Mouse (Mus musculus) heart, embryonic 14.5 days (tissue): Measurements from ENCODE around the gene Pigu. TPM values are rescaled to one million over a fixed set of nuclear protein-coding genes. Genes with fewer than 3 reads are reported as not detected.

Experiments used
- ATAC-seq: fragments of 200-750 bp; cut with Nextera tagmentation; 2 replicates; pipeline ENCODE4 v1.8.0; 2017; ENCODE audit warnings: low read depth, moderate TSS enrichment; ENCODE audit not compliant: insufficient number of reproducible peaks, insufficient read depth, low FRiP score
- H3K27ac ChIP-seq, 2 experiments: fragments of 200-500 bp in 1 of 2; fragments of 300-500 bp in 1 of 2; sonication (generic) in 1 of 2; replicated peaks in 1 of 2; 2 replicates each; pipeline ENCODE4 v1.5.1; 2012 to 2014; ENCODE audit warnings: low read depth in 2 of 2, low read length in 2 of 2, control low read depth in 1 of 2, mild to moderate bottlenecking in 1 of 2, mixed read lengths in 1 of 2; ENCODE audit not compliant: control insufficient read depth in 1 of 2, insufficient read depth in 1 of 2
- H3K27me3 ChIP-seq: fragments of 300-500 bp; sonication (generic); 2 replicates; pipeline ENCODE4 v1.6.1; 2014; ENCODE audit warnings: mild to moderate bottlenecking, low read length, control low read depth; ENCODE audit not compliant: control insufficient read depth, insufficient read depth
- H3K36me3 ChIP-seq: fragments of 300-500 bp; sonication (generic); 2 replicates; pipeline ENCODE4 v1.6.1; 2014; ENCODE audit warnings: mild to moderate bottlenecking, control low read depth, low read length, mixed read lengths; ENCODE audit not compliant: control insufficient read depth, insufficient read depth
- H3K4me1 ChIP-seq, 2 experiments: fragments of 200-500 bp in 1 of 2; fragments of 300-500 bp in 1 of 2; sonication (generic) in 1 of 2; 2 replicates each; pipeline ENCODE4 v1.6.1; 2012 to 2014; ENCODE audit warnings: low read length in 2 of 2, control low read depth in 1 of 2, mixed read lengths in 1 of 2; ENCODE audit not compliant: control insufficient read depth in 2 of 2, insufficient read depth in 2 of 2
- H3K4me2 ChIP-seq: fragments of 300-500 bp; sonication (generic); 2 replicates; pipeline ENCODE4 v1.6.1; 2014; ENCODE audit warnings: mild to moderate bottlenecking, low read length
- H3K4me3 ChIP-seq, 2 experiments: fragments of 200-500 bp in 1 of 2; fragments of 300-500 bp in 1 of 2; sonication (generic) in 1 of 2; 2 replicates each; pipeline ENCODE4 v1.5.1; 2012 to 2014; ENCODE audit warnings: low read length in 2 of 2, mild to moderate bottlenecking in 2 of 2, control low read depth in 1 of 2, low read depth in 1 of 2, moderate library complexity in 1 of 2; ENCODE audit not compliant: control insufficient read depth in 1 of 2, insufficient read depth in 1 of 2
- H3K9ac ChIP-seq: fragments of 300-500 bp; sonication (generic); 2 replicates; pipeline ENCODE4 v1.6.1; 2014; ENCODE audit warnings: mild to moderate bottlenecking, low read length
- H3K9me3 ChIP-seq: fragments of 300-500 bp; sonication (generic); 2 replicates; pipeline ENCODE4 v1.6.1; 2016; ENCODE audit warnings: low read length, control low read depth; ENCODE audit not compliant: control insufficient read depth
- WGBS: fragments of 180-500 bp; shearing (Covaris S2); extraction: QIAGEN DNeasy Blood & Tissue Kit; methylation state at CpG from one replicate; pipeline ENCODE4 v1.1.7; 2014; 5-methylcytosine and 5-hydroxymethylcytosine counted together
- polyA plus RNA-seq: library from polyadenylated mRNA; unstranded; fragments of >200 nt; fragmentation: Nextera tagmentation; extraction: Ambion mirVana; gene quantifications from 2 replicates; pipeline ENCODE4 v1.2.1, GENCODE M21; 2014

Gene Pigu
- polyA plus RNA-seq, 1 experiment from 2014 or later: 57.0 TPM

GRCm38 (mm10) chr2:155376191-155376590, 19.0 kb upstream of the Pigu start:
- Histone ChIP-seq H3K27me3 (no peaks in the 10 kb centered on the region), H3K9ac (no peak overlapping the region), H3K4me2 (no peak overlapping the region), H3K36me3 (no peaks in the 10 kb centered on the region), H3K4me3 (no peak overlapping the region), H3K27ac (no peak overlapping the region), H3K4me1 (peaks cover 5 to 13% of the 10 kb centered on the region in 2 experiments), H3K9me3 (no peaks in the 10 kb centered on the region)
- no peak for ATAC-seq
- 78% methylated on average over 10 of the region's 10 CpGs for whole genome bisulfite sequencing

DNA sequence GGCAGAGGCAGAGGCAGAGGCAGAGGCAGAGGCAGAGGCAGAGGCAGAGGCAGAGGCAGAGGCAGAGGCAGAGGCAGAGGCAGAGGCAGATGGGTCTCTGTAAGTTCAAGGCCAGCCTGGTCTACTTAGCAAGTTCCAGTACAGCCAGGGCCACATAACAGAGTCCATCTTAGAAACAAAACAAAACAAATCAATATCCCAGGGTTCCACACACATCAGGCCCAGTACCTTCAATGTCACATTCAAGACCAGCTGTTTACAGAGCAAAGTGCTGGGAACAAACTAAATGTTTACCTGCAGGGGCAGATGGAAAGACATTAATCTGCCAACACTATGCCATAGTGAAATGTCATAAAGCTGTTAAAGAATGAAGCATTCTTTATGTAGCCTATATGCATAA, 17.3 kb upstream of the Pigu start:
- no peak overlapping the region for H3K9ac ChIP-seq

DNA sequence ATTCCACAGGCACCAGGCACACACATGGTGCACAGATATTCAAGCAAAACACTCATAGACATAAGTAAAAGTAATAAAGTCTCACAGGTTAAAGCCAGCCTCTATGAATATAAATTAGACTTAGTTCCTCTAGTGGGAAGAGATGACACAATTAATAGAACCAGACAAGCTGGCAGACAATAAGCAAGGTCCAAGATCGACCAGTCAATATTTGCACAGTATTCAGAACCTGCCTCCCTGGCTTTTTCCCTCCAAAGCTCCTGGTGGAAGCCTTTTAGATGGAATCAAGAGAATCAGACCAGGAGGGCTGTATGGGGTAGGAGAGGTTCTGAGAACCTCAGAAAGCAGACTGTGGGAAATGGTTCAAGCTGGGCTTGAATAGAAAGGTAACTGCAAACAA, 16.7 kb upstream of the Pigu start:
- WGBS: 81% methylated on average over 1 of the region's 1 CpGs
- no peak overlapping the region for H3K9ac ChIP-seq
- ATAC-seq: no peak
- H3K27me3 ChIP-seq: no peaks in the 10 kb centered on the region
- H3K4me2 ChIP-seq: no peak overlapping the region
- no peaks in the 10 kb centered on the region for H3K36me3 ChIP-seq
- H3K9me3 ChIP-seq: no peaks in the 10 kb centered on the region
- peaks cover 12 to 15% of the 10 kb centered on the region in 2 experiments for H3K4me1 ChIP-seq
- H3K4me3 ChIP-seq: no peak overlapping the region
- no peak overlapping the region for H3K27ac ChIP-seq

More for the DNA sequence above, 17.3 kb upstream of the Pigu start:
- Histone ChIP-seq H3K4me2 (no peak overlapping the region), H3K36me3 (no peaks in the 10 kb centered on the region), H3K4me1 (peaks cover 10% of the 10 kb centered on the region in 2 experiments), H3K9me3 (no peaks in the 10 kb centered on the region), H3K27ac (no peak overlapping the region), H3K4me3 (no peak overlapping the region), H3K27me3 (no peaks in the 10 kb centered on the region)
- no peak for ATAC-seq

DNA sequence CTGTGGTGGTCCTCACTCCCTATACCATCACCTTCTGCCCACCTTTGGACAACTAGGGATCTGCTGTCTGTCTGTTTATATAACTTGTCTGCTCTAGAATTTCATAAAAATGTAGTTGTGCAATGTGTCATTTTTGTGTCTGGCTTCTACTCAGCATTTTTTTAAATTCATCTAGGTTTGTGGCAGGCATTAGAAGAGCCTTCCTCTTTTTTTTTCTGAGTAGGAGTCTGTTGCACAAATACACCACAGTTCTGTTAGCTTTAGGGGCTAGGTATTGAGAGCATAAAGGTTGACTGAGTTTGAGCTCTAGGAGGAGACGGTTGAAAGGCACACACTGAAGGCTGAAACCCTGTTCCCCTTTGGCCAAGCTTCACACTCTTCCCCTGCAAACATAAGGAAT, 16.1 kb upstream of the Pigu start:
- Histone ChIP-seq H3K27me3 (no peaks in the 10 kb centered on the region), H3K4me2 (no peak overlapping the region), H3K36me3 (no peaks in the 10 kb centered on the region), H3K9me3 (no peaks in the 10 kb centered on the region), H3K9ac (no peak overlapping the region), H3K27ac (no peak overlapping the region), H3K4me3 (no peak overlapping the region), H3K4me1 (peaks cover 12 to 15% of the 10 kb centered on the region in 2 experiments)
- WGBS: 72% methylated on average over 1 of the region's 1 CpGs
- ATAC-seq: no peak

- Histone ChIP-seq H3K4me1 (peaks cover 12 to 15% of the 10 kb centered on the region in 2 experiments), H3K27ac (peak overlapping the region; percentile 72 to 75), H3K36me3 (no peaks in the 10 kb centered on the region), H3K4me2 (no peak overlapping the region), H3K9ac (peak overlapping the region; percentile 32; the same call in 1 of the 2 replicates), H3K4me3 (no peak overlapping the region), H3K27me3 (no peaks in the 10 kb centered on the region), H3K9me3 (no peaks in the 10 kb centered on the region)
- ATAC-seq: peak; percentile 40; the same call in 1 of the 2 replicates
- 28% methylated on average over 4 of the region's 4 CpGs for WGBS
These were observed 15.2 kb upstream of the Pigu start for GRCm38 (mm10) chr2:155372451-155372850.

GRCm38 (mm10) chr2:155369333-155369883, 12.2 kb upstream of the Pigu start:
- Histone ChIP-seq H3K9me3 (no peaks in the 10 kb centered on the region), H3K27ac (peak overlapping the region; percentile 78 to 80), H3K9ac (no peak overlapping the region), H3K27me3 (no peaks in the 10 kb centered on the region), H3K4me1 (peaks cover 12 to 15% of the 10 kb centered on the region in 2 experiments), H3K4me2 (no peak overlapping the region), H3K4me3 (no peak overlapping the region), H3K36me3 (no peaks in the 10 kb centered on the region)
- 40% methylated on average over 7 of the region's 7 CpGs for WGBS
- ATAC-seq: peak; percentile 51

DNA sequence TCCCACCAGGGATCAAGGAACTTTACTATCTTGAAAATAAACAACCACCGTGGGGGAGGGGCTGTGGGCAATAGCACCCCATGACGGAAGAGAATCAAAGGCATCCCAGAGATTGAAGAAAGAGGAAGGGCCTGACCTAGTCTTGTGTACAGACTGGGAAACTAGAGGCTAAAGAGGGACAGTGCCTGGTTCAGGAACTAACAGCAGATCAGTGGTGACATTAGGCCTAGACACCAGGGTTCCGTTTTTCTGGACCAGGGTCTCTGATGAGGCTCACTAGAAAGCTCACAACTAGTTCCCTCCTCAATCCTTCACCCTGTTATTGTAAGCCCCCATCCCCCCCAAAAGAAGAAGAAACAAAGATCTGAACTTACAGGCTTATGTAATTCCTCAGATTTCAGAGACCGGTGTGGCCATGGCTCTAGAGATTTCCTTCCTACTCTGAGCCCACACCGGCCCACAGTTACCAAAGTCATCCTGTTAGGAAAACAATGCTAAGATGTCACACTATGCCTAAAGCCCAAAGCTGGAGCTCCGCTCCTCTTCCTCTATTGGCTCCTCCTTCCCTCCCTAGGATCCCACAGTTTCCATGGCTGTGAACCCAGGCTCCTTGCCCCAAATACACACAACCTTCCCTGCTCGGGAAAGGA, 10.5 kb upstream of the Pigu start:
- Histone ChIP-seq H3K27ac (0 out of 4 replicates have a peak overlapping the region, but pooled peaks of 1 of the 2 experiments have one; percentile 14), H3K27me3 (no peaks in the 10 kb centered on the region), H3K9ac (no peak overlapping the region), H3K4me1 (peaks cover 9 to 14% of the 10 kb centered on the region in 2 experiments), H3K9me3 (no peaks in the 10 kb centered on the region), H3K36me3 (no peaks in the 10 kb centered on the region), H3K4me2 (no peak overlapping the region), H3K4me3 (no peak overlapping the region)
- no peak for ATAC-seq
- WGBS: 75% methylated on average over 7 of the region's 7 CpGs
